Mouse (Mus musculus): ENCODE data around the gene Lpo.

DNA sequence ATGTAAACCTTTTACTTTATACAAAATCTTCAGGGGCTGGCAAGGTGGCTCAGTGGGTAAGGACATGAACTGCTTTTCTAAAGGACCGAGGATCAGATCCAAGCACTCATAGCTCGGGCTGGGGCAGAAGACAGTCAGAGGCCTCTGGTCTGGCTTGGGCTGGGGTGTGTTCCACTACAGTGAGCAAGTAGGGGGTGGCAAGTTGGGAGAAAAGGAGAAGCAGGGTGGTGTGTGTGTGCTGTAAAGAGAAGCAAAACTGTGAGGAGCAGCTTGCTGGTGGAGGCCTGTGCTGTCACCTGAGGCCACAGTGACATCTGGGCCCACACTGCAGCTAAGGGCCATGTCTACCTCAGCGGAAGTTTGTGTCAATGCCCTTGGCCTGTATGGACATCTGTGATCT is 13.3 kb upstream of the Lpo start:
- TF ChIP-seq CTCF (IDR thresholded peaks at IDR 0.05; ENCODE audit: control insufficient read depth, insufficient read depth, low read length) = no peak
- TF ChIP-seq POLR2A (IDR thresholded peaks at IDR 0.05; ENCODE audit: borderline replicate concordance, control insufficient read depth, low read depth, low read length) = no peak
